Mouse (Mus musculus): ENCODE data around the gene Zfx. TPM values are rescaled to one million over a fixed set of nuclear protein-coding genes. Genes with fewer than 3 reads are reported as not detected.
A peak's percentile ranks its signal among the peaks of the same experiment; 100 is the strongest.

Zfx gene
- total RNA-seq, 2 experiments from 2014 or later, result 28.0 to 29.3 TPM

GRCm38 (mm10) chrX:94091001-94091400 lies 32.5 kb downstream of the Zfx start:
- DNase-seq (ENCODE audit: low spot score in 2 of 2), result no peak

GRCm38 (mm10) chrX:94061246-94061645 lies 62.3 kb downstream of the Zfx start:
- peak in 1 of 2 experiments; percentile 7 for DNase-seq (ENCODE audit: low spot score in 2 of 2)

GRCm38 (mm10) chrX:94060751-94061150 lies 62.8 kb downstream of the Zfx start:
- DNase-seq (ENCODE audit: low spot score in 2 of 2), result no peak

- DNase-seq (ENCODE audit: low spot score in 2 of 2), result no peak
Measured at GRCm38 (mm10) chrX:94058748-94059147, 64.8 kb downstream of the Zfx start.

GRCm38 (mm10) chrX:94049048-94049447 lies 74.5 kb downstream of the Zfx start:
- no peak for DNase-seq (ENCODE audit: low spot score in 2 of 2)

DNA sequence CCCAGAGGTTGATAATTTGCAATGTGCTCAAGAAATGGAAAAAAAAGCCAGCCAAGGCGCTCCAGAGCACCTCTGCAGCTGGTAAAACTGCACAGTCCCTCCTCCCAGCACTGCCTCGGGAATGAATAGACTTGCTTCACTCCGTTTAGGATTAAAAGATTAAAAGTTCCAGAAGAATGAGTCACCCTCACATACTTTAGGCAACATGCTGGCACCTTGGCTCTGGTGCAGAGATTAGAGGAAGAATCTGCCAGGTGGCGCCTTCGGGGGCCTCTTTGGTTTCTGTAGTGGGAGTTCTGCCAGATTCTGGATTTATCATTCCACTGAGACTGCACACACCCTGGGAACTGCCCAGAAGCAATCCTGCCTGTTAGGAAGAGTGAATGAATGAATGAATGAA lies 75.5 kb downstream of the Zfx start:
- no peak for DNase-seq (ENCODE audit: low spot score in 2 of 2)

DNA sequence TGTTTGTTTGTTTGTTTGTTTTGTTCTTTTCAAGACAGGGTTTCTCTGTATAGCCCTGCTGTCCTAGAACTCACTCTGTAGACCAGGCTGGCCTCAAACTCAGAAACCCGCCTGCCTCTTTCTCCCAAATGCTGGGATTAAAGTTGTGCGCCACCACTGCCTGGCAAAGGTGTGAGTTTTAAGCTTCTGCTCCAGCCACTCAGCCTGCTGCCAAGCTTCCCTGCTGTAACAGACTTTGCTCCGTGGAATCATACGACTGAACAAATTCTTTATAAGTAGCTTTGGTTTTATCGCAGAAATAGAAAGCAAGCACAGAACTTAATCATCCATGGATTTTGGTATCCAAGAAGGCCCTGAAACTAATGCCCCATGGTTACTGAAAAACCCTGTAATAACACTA lies 76.1 kb downstream of the Zfx start:
- DNase-seq (ENCODE audit: low spot score in 2 of 2), result no peak

GRCm38 (mm10) chrX:94032937-94033336 lies 90.6 kb downstream of the Zfx start:
- DNase-seq (ENCODE audit: low spot score in 2 of 2), result peak; percentile 11 to 19

- no peak for DNase-seq (ENCODE audit: low spot score in 2 of 2)
Measured at GRCm38 (mm10) chrX:94030081-94030480, 93.4 kb downstream of the Zfx start.

Other genes with a start within 250 kb of the Zfx start
- not detected for gene AU015836, start 155.0 kb downstream of the Zfx start, total RNA-seq (2021)
- 100 to 1,000 TPM; 138 to 199 TPM for gene Eif2s3x, start 89.2 kb upstream of the Zfx start, total RNA-seq (2021)
- 10 to 100 TPM; 12.0 to 15.1 TPM for gene Klhl15, start 110.9 kb upstream of the Zfx start, total RNA-seq (2021)
- gene Fam90a1b, start 243.1 kb upstream of the Zfx start, total RNA-seq (2021), result not detected
- 100 to 1,000 TPM in 1 of 2 experiments, 10 to 100 TPM in 1; 57.0 to 109 TPM for gene Apoo, start 243.4 kb upstream of the Zfx start, total RNA-seq (2021)